Mouse (Mus musculus): ENCODE results near the gene Sec62.
"Not testable (repeated sequence)": the region's sequence is repeated elsewhere in the genome, so short reads cannot be mapped to it uniquely, and the experiment has no call there.

The Sec62 gene

DNA sequence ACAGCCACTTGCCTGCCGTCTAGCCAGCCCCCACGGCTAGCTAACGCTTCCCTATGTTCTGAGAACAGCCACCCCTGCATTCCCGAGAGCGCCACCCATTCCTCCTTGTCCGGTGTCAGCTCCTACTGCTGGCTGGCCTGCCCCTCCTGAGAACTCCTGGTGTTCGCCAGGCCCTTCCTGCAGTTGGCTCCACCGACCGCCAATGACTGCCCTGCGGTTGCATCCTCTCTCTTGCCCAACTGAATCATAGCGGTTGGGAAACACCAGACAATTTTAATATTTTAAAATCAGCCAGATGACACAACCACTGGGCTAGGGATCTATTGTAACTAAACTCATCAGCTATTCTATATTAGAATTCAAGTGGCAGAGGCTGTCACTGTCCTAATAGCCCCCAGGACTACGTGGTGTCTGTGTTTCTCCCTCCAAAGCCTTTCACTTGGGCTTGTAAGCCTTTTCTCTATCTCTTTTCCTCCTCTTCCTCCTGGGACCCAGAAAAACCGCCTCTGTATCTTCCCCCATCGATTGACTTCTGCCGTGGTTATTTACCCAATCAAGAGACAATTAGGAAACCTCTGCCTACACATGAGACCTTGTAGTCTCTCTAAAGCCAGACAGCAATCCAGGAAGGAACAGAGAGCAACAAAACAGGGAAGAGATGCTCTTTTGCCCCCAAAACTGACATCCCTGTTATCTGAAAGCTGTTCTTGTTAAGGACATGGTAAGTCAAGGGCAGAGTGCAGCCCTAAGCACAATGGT is 39.4 kb downstream of the Sec62 start:
- no peak for DNase-seq (ENCODE audit: low read depth, low spot score)

DNA sequence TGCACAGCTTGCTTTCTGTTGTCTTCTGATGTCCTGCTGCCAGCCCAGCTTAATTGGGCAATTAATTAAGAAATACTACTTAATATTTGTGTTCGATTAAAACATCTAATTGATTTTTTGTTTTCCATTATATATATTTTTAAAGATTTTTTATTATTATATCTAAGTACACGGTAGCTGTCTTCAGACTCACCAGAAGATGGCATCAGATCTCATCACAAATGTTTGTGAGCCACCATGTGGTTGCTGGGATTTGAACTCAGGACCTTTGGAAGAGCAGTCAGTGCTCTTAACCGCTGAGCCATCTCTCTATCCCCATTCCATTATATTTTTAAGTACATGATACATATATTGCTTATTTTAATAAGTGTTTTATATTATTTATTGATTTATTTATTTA is 40.6 kb downstream of the Sec62 start:
- no peak for DNase-seq (ENCODE audit: low read depth, low spot score)

DNA sequence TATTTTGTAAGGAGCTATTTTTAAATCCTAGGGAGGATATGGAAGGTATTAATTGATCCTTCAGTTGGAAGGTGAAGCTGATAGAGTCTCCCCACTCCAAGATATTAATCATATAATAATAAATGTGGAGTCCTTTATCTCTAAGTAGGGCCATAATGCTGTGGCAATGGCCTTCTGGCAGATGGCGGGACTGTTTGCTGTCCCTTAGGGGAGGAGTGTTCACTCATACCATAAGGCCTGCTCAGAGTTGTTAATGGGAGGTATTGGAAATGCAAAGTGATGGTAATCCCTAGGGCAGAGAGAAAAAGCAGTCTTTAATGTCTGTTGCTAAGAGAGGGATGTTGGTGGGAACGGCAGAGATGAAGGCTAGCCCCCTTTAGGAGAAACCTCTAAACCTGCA is 53.1 kb downstream of the Sec62 start:
- DNase-seq (ENCODE audit: low read depth, low spot score): no peak

DNA sequence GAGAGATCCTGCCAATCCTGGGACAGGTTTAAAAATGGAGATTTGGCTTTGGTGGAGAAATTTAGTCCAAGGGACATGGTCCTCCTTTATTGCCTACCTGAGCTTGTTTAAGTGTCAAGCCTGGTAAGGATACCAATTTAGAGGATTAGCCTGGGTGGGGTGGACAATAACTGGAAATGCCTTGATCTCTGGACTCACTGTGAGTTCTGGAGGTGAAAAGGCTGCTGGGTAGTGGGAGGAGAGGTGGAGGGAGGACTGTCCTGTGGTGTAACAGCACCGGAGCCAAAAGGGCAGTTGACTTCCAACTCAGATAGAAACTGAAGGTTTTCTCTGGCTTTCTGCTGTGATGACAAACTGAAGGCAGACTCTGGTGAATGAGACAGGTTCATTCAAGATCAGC is 54.7 kb downstream of the Sec62 start:
- no peak for DNase-seq (ENCODE audit: low read depth, low spot score)

DNA sequence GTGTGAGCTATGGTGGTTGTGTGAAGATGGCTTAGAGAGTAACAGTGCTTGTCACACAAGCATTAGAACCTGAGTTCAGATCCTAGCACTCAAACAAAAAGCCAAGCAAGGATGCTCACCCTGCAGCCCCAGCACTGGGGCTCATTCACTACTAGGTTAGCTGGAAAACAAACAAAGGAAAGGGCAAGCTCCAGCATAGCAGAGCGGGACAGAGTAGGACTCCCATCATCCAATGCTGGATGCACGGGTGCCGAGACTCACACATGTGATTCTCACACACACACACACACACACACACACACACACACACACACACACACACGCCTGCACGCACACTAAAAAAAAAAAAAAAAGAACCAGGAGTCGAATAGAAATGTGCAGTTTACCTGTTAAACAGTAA is 58.7 kb downstream of the Sec62 start:
- no peak for DNase-seq (ENCODE audit: low read depth, low spot score)

DNA sequence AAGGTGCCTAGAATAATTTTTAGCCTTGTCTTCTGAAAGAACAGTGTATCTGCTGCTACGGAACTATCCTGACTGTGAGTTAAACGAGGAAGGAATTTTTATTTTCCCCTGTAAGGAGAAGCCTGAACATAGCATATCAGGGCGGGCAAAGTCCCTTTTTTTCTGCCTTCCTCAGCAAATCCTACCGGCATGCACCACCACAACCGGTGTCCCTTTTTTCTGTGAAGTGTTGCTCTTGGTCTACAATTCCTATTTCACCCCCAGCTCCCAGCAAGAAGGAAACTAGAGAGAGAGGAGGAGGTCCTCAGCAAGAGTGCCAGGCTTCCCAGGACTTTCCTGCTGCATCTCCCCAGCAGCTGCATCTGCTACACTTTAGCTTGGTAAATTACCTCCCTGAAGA is 60.9 kb downstream of the Sec62 start:
- DNase-seq (ENCODE audit: low read depth, low spot score): no peak

DNA sequence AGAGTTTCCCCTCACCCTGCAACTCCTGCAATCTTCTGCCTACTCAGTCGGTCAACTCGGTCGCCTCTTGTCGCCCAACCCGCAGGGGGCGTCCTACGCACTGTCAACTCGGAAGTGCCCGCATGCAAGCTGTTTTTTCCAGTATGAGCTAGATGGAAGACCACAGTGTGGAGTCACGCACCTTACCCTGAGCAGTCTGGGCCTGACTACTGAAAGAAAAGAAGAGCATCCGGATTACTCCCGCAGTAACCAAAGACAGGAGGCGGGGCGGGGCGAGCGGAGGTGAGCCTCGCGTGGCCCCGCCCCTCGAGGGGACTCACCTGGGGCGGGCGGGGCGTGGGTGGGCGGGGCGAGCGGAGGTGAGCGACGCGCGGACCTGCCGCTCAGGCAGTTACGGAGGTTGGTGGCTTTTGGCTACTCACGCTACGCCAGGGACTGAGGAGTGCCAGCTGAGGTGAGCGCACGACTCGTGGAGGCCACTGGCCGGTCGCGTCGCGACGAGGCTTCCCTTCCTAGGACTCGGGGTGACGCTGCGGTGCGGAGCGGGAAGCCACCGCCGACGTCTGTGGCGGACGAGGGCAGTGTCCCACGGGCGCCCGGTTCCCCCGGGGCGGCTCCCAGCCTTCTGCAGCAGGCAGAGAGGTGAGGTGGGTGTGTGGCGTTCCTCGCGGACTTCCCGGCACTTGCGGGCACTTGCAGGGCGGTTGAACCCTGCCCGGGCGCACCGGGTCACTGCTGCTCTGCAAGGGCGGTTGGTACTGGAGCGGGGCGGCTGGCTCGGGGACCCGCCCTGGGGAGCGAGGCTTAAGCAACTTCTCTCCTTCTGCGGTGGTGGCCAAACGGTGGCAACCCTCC is 63.2 kb downstream of the Sec62 start, which contains the start of gene Gpr160:
Gene Gpr160 (plus strand): TSS at position 347 of the 855 bp plus-strand sequence.
- DNase-seq (ENCODE audit: low read depth, low spot score): no peak

DNA sequence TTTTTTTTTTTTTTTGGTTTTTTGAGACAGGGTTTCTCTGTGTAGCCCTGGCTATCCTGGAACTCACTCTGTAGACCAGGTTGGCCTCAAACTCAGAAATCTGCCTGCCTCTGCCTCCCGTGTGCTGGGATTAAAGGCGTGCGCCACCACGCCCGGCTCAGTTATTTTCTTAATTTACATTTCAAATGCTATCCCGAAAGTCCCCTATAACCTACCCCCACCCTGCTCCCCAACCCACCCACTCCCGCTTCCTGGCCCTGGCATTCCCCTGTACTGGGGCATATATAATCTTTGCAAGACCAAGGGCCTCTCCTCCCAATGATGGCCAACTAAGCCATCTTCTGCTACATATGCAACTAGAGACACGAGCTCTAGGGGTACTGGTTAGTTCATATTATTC is 66.9 kb downstream of the Sec62 start:
- not testable (repeated sequence) for DNase-seq (ENCODE audit: low read depth, low spot score)

DNA sequence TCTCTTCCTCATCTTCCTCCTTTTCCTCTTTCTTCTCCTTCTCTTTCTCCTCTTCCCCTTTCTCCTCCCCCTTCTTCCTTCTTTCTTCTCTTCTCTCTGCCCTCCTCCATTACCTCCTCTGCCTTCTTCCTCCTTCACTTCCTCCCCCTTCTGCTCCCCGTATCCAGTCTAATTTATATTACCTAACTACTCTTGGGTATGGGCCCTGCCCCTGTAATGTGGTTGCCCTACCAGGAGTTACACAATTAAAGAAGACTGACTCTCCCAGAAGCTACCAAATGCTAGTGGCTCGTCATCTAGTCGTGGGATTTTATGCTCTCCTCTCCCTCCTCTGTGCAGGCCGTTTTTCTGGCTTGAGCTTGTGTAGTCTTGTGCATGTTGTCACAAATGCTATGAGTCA is 68.0 kb downstream of the Sec62 start:
- DNase-seq (ENCODE audit: low read depth, low spot score): no peak

DNA sequence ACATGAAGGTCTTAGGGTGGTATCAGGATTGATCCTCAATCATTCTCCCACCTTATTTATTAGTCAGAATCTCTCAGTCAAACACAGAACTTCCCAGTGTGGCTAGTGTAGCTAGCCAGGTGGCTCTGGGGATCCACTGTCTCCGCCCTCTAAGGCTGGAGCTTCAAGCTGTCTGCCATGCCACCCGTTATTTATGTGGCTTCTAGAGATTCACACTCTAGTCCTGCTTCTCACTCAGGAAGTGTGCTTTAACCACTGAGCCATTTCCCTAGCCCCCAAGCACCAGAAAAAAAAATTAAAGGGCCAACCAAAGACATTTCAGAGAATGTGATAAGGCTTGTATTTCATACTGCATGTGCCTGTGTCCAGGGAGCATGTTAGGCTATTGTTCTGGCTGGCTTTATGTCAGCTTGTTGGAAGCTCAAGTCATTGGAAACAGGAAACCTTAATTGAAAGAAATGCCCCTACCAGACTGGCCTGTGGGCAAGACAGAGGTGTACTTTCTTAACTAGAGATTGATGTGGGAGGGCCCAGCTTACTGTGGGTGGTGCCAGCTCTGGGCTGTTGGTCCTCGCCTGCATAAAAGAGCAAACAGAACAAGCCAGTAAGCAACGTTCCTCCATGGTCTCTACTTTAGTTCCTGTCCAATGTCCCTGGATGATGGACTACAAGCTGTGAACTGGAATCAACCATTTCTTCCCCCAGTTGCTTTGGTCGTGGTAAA is 71.2 kb downstream of the Sec62 start:
- no peak for DNase-seq (ENCODE audit: low read depth, low spot score)

DNA sequence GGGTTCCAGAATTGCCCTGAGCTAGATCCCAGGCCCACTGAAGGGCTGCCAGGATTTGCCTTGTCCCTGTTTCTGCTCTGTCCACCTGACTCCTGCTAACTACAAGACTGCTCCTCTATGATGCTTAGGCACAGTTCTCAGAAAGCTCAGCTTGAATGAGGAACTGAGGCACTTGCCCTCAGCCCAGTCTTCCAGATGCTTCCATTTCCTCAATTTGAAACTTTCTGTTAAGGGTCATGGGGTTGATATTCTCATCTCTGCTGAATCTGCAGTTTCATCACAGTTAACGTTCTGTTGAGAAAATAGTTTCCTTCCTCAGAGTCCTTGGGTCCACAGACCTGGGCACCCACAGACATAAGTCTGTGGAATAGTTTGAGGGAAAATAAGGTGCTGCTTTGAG is 72.0 kb downstream of the Sec62 start:
- DNase-seq (ENCODE audit: low read depth, low spot score): no peak

DNA sequence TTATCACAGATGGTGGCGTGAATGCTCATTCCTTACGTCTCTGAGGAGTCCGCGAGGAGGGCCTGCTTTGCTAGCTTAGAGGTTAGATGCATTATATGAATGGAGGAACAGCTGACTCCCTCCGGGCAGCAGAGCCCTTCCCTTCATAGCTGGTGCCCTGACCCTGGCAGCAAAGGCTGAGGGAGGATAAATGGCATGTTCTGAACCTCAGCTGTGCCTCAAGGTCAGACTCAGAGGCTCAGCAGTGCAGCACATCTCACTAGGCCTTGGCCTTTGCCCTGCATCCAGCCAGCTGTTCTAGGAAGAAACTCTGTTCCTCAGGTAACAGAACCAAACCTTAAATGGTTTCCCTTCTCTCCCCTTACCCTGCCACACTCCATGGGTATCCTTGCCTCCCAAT is 75.5 kb downstream of the Sec62 start:
- no peak for DNase-seq (ENCODE audit: low read depth, low spot score)

DNA sequence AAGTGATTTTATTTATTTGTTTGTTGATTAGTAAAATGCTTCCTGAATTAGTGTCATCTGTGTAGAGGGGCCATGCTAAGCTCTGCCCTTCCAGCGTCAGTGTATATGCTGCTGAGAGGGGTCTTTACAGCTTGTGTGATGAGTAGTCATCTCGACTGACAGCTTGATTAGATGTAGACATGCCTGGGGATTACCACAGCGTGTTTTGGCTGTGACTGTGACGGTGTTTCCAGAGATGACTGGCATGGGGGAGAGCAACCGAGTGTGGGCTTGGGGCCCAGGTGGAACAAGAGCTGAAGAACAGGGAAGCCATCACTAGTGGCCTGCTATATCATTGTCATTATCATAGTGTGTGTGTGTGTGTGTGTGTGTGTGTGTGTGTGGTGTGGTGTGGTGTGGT is 76.0 kb downstream of the Sec62 start:
- no peak for DNase-seq (ENCODE audit: low read depth, low spot score)

DNA sequence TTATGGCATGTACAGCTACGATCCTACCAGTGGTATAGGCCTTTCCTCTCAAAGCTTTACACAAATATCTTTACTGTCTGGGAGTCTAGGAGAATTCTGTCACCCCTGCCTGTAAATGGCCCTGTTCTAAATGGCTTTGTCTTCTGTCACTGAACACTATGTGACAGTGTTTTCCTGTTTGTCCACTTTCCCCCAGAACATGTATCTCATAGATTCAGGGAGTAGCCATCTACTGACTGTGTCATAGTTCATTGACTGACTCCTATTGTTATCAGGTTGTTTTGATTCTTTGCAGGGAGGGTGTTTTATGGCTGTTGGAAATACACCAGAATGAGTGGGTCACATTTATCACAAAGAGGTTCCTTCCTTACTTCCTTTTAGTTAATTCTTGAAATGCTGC is 77.3 kb downstream of the Sec62 start:
- no peak for DNase-seq (ENCODE audit: low read depth, low spot score)

Measured in c-Kit-negative CD71-positive TER-119-positive erythroid progenitor cells, embryonic 14.5 days (primary cell).